Comparison of ENCODE assay signal across 11 mouse cellular contexts in genomic region chr7:45529461-45529860, GRCm38 (mm10). TPM values are rescaled to one million over a fixed set of nuclear protein-coding genes. Genes with fewer than 3 reads are reported as not detected.
DNase-seq lines count a peak whose midpoint lies in the region; ATAC-seq and TF ChIP-seq lines count a peak whose summit lies in the region.
"Had no signal": no experiment of that assay in that cellular context is flagged by ENCODE, and none has a peak within 500 bp of the region (broad histone marks: within the 10 kb centered on the region; RNA-seq: fewer than 3 reads in every experiment).

No protein-coding gene starts in this region.

- no peaks in the 10 kb centered on the region for H3K27me3 ChIP-seq in kidney, embryonic 14.5 days (ENCODE audit: control insufficient read depth, insufficient read depth, low read length)
- peaks cover 19% of the 10 kb centered on the region for H3K27me3 ChIP-seq in G1E (ENCODE audit: insufficient read depth, low read length)
- H3K27me3 ChIP-seq: limb, embryonic 15.5 days had no signal

- no peak for ATAC-seq in kidney, embryonic 14.5 days (ENCODE audit: low FRiP score, low TSS enrichment)
- ATAC-seq in G1E (ENCODE audit: extremely low read depth, insufficient number of reproducible peaks, low FRiP score, poor library complexity, severe bottlenecking), result no peak

- no peaks in the 10 kb centered on the region for H3K9me3 ChIP-seq in kidney, embryonic 14.5 days (ENCODE audit: control insufficient read depth, low read length)
- H3K9me3 ChIP-seq in G1E (replicated peaks), result no peaks in the 10 kb centered on the region
- H3K9me3 ChIP-seq: limb, embryonic 15.5 days had no signal

- no peak overlapping the region for H3K4me3 ChIP-seq in kidney, embryonic 14.5 days (ENCODE audit: low read length)
- H3K4me3 ChIP-seq in G1E (ENCODE audit: low read depth, low read length), result peak overlapping the region; percentile 57; the same call in 1 of the 2 replicates
- H3K4me3 ChIP-seq: limb, embryonic 15.5 days had no signal

- 0 out of 2 replicates have a peak, but pooled peaks cover 2% of the 10 kb centered on the region for H3K36me3 ChIP-seq in kidney, embryonic 14.5 days (ENCODE audit: control insufficient read depth, insufficient read depth, low read length)
- H3K36me3 ChIP-seq in G1E (replicated peaks), result peaks cover 3% of the 10 kb centered on the region

- H3K9ac ChIP-seq in kidney, embryonic 14.5 days (ENCODE audit: low read depth, low read length), result 0 out of 2 replicates have a peak overlapping the region, but pooled peaks have one; percentile 23
- H3K9ac ChIP-seq: limb, embryonic 15.5 days had no signal

- peak overlapping the region; percentile 34; the same call in 1 of the 2 replicates for H3K27ac ChIP-seq in kidney, embryonic 14.5 days (ENCODE audit: low read depth, low read length)
- H3K27ac ChIP-seq: limb, embryonic 15.5 days had no signal

- no peak for DNase-seq in kidney, postnatal 25 days
- DNase-seq in G1E (ENCODE audit: low spot score), result peak; percentile 69
- DNase-seq in heart, adult 9 months (ENCODE audit: low spot score in 2 of 2), result peak; percentile 43 to 54
- peak; percentile 24 for DNase-seq in lung, postnatal 14 days
- no peak for DNase-seq in layer of hippocampus, postnatal 14 days (ENCODE audit: low spot score in 2 of 2)
- no peak for DNase-seq in natural killer cell, adult 2 months (ENCODE audit: low spot score in 2 of 2)
- DNase-seq in cerebellum, adult 8-10 months, result no peak
- DNase-seq: cerebellum, postnatal 14 days; thymus, postnatal 14 days had no signal

- no peak for TF ChIP-seq CTCF in G1E (IDR thresholded peaks at IDR 0.05; ENCODE audit: low read depth, low read length)

- no peak overlapping the region; the same call in 1 of the 2 replicates for H3K4me2 ChIP-seq in kidney, embryonic 14.5 days (replicated peaks; ENCODE audit: low read depth, low read length)

- WGBS in kidney, embryonic 14.5 days, result 9% methylated on average over 6 of the region's 6 CpGs

- H3K4me1 ChIP-seq in kidney, embryonic 14.5 days (ENCODE audit: control insufficient read depth, insufficient read depth, low read length), result peaks cover 32% of the 10 kb centered on the region
- H3K4me1 ChIP-seq in G1E (ENCODE audit: insufficient read depth, low read depth, low read length), result peaks cover 41% of the 10 kb centered on the region

RNA-seq across cellular contexts. Expression of gene Plekha4, which starts 3.3 kb away (rescaled TPM):
- 4.7 and 5.1 TPM in 2 replicates for polyA plus RNA-seq in kidney, embryonic 14.5 days (2014; fragmentation: Nextera tagmentation; extraction: Ambion mirVana)
- total RNA-seq in G1E (2014; fragmentation: Nextera tagmentation) (1.5 and 1.7 TPM in 2 replicates), G1E (2017) (0.70 and 2.8 TPM in 2 replicates)
- 1.2 and 1.3 TPM in 2 replicates for polyA plus RNA-seq in G1E (2012)
- total RNA-seq in layer of hippocampus, postnatal 14 days (2021), result 1 to 10 TPM in 1 of 2 experiments, under 1 TPM in 1; 0.83 to 1.5 TPM

RNA-seq across cellular contexts. Expression of gene Ppp1r15a, which starts 3.4 kb away (rescaled TPM):
- polyA plus RNA-seq in kidney, embryonic 14.5 days (2014; fragmentation: Nextera tagmentation; extraction: Ambion mirVana), result 13.4 and 15.7 TPM in 2 replicates
- total RNA-seq in G1E (2014; fragmentation: Nextera tagmentation) (57.6 and 75.0 TPM in 2 replicates), G1E (2017) (67.9 and 80.2 TPM in 2 replicates)
- 56.8 and 62.3 TPM in 2 replicates for polyA plus RNA-seq in G1E (2012)
- total RNA-seq in layer of hippocampus, postnatal 14 days (2021), result 10 to 100 TPM; 27.8 to 29.5 TPM

RNA-seq across cellular contexts. Expression of gene Nucb1, which starts 19.3 kb away (rescaled TPM):
- polyA plus RNA-seq in kidney, embryonic 14.5 days (2014; fragmentation: Nextera tagmentation; extraction: Ambion mirVana), result 141 and 190 TPM in 2 replicates
- total RNA-seq in G1E (2014; fragmentation: Nextera tagmentation) (91.8 and 127 TPM in 2 replicates), G1E (2017) (378 and 409 TPM in 2 replicates)
- polyA plus RNA-seq in G1E (2012), result 403 and 408 TPM in 2 replicates
- 100 to 1,000 TPM in 1 of 2 experiments, 10 to 100 TPM in 1; 97.1 to 109 TPM for total RNA-seq in layer of hippocampus, postnatal 14 days (2021)

RNA-seq across cellular contexts. Expression of gene Hsd17b14, which starts 25.2 kb away (rescaled TPM):
- 12.8 and 13.5 TPM in 2 replicates for polyA plus RNA-seq in kidney, embryonic 14.5 days (2014; fragmentation: Nextera tagmentation; extraction: Ambion mirVana)
- total RNA-seq in G1E (2014; fragmentation: Nextera tagmentation) (34.9 and 44.8 TPM in 2 replicates), G1E (2017) (8.2 and 14.5 TPM in 2 replicates)
- polyA plus RNA-seq in G1E (2012), result 5.1 and 6.0 TPM in 2 replicates
- not detected for total RNA-seq in layer of hippocampus, postnatal 14 days (2021)

RNA-seq across cellular contexts. Expression of gene Bcat2, which starts 40.5 kb away (rescaled TPM):
- polyA plus RNA-seq in kidney, embryonic 14.5 days (2014; fragmentation: Nextera tagmentation; extraction: Ambion mirVana), result 61.1 and 73.7 TPM in 2 replicates
- 149 and 178 TPM in 2 replicates for total RNA-seq in G1E (2014; fragmentation: Nextera tagmentation)
- total RNA-seq in G1E (2017), result 45.9 and 47.0 TPM in 2 replicates
- polyA plus RNA-seq in G1E (2012), result 73.1 and 114 TPM in 2 replicates
- total RNA-seq in layer of hippocampus, postnatal 14 days (2021), result 10 to 100 TPM; 21.4 to 27.2 TPM

Comparison
In these comparisons a context has a peak if more than half of its experiments do, and no peak if none do; other contexts are left out.
1. DNase-seq: peak in G1E (single experiment), heart, adult 9 months (2 of 2) and lung, postnatal 14 days (single experiment); none in kidney, postnatal 25 days (0 of 2), layer of hippocampus, postnatal 14 days (0 of 2), natural killer cell, adult 2 months (0 of 2) and cerebellum, adult 8-10 months (single experiment).